Mouse (Mus musculus): Measurements from ENCODE around the gene Rasgef1b. TPM values are rescaled to one million over a fixed set of nuclear protein-coding genes. Genes with fewer than 3 reads are reported as not detected.

The Rasgef1b gene
- polyA plus RNA-seq, 1 experiment from 2014 or later, result 41.6 TPM

DNA sequence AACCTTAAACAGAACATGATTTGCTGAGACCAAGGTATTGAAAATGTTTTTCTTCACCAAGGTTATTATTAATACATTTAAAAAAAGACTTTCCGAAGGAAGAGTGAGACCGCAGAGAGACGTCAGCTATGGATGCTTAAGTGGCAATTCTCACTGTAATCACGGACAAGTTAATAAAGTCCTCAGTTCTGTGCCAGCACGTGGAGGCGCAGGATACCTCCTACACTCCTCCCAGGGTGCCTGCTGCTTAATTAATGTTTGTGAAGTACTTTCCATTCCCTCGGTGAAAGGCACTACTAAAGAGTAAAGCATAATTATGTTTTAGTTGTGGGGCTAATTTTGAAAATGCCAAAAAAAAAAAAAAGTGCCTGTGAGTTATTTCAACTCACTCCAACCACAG lies 284.1 kb downstream of the Rasgef1b start:
- H3K4me1 ChIP-seq (ENCODE audit: control insufficient read depth, insufficient read depth, low read length), result no peaks in the 10 kb centered on the region
- no peak overlapping the region for H3K4me3 ChIP-seq (ENCODE audit: low read depth, low read length)
- 68% methylated on average over 7 of the region's 7 CpGs for WGBS (ENCODE audit: insufficient replicate concordance)
- no peak overlapping the region for H3K9ac ChIP-seq (ENCODE audit: low read depth, low read length)
- H3K27ac ChIP-seq (ENCODE audit: low read depth, low read length), result no peak overlapping the region
- H3K9me3 ChIP-seq (replicated peaks; ENCODE audit: control insufficient read depth, low read length), result no peaks in the 10 kb centered on the region
- no peaks in the 10 kb centered on the region for H3K36me3 ChIP-seq (ENCODE audit: control insufficient read depth, insufficient read depth, low read length)
- no peaks in the 10 kb centered on the region for H3K27me3 ChIP-seq (ENCODE audit: control insufficient read depth, insufficient read depth, low read length)
- no peak for ATAC-seq (replicated peaks; ENCODE audit: insufficient number of reproducible peaks, low FRiP score, low TSS enrichment)
- no peak overlapping the region for H3K4me2 ChIP-seq

DNA sequence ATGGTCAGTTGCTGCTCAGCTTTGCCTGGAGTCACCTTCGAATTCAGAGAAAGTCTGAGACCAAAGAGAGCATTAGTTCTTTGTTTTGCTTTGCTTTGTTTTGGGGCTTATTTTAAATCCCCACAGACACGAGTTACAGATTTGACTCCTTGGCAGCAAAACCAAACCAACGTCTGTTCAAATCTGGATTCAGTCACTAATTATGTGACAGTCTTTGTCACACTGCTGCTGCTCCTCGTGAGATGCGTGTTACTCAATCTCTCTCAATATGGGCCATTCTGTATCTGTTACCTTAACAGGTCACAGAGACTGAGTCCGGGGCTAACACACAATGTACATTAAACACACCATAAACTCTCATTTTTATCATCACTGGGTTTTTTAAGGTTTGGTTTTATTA lies 288.8 kb downstream of the Rasgef1b start:
- H3K4me3 ChIP-seq (ENCODE audit: low read depth, low read length), result no peak overlapping the region

DNA sequence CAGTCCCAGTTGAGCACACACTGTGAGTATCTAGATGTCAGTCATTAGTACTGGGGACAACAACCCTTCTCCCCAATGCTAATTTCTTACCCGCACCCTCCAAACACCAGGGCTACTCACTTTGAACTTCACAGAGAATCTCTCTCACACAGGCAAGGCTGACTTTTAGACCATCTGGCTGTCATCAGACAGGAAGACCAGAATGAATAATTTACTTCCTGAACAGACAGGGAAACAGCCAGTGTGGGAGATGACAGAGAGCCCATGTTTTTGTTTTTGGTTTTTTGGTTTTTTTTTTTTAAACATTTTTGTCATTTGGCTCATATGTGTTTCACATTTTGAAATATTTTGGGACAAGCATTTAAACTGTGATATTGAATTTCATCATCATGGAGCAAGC lies 290.3 kb downstream of the Rasgef1b start:
- Histone ChIP-seq H3K36me3 (ENCODE audit: control insufficient read depth, insufficient read depth, low read length) (no peaks in the 10 kb centered on the region), H3K27me3 (ENCODE audit: control insufficient read depth, insufficient read depth, low read length) (no peaks in the 10 kb centered on the region), H3K4me1 (ENCODE audit: control insufficient read depth, insufficient read depth, low read length) (peaks cover 7% of the 10 kb centered on the region; the same call in 1 of the 2 replicates), H3K4me2 (no peak overlapping the region), H3K4me3 (ENCODE audit: low read depth, low read length) (no peak overlapping the region), H3K9ac (ENCODE audit: low read depth, low read length) (no peak overlapping the region), H3K27ac (ENCODE audit: low read depth, low read length) (no peak overlapping the region), H3K9me3 (replicated peaks; ENCODE audit: control insufficient read depth, low read length) (no peaks in the 10 kb centered on the region)
- ATAC-seq (replicated peaks; ENCODE audit: insufficient number of reproducible peaks, low FRiP score, low TSS enrichment), result no peak
- 50% methylated on average over 1 of the region's 1 CpGs for WGBS (ENCODE audit: insufficient replicate concordance)

More for the DNA sequence above, 288.8 kb downstream of the Rasgef1b start:
- Histone ChIP-seq H3K4me2 (no peak overlapping the region), H3K4me1 (ENCODE audit: control insufficient read depth, insufficient read depth, low read length) (peaks cover 7% of the 10 kb centered on the region; the same call in 1 of the 2 replicates), H3K27ac (ENCODE audit: low read depth, low read length) (no peak overlapping the region), H3K9me3 (replicated peaks; ENCODE audit: control insufficient read depth, low read length) (no peaks in the 10 kb centered on the region), H3K9ac (ENCODE audit: low read depth, low read length) (no peak overlapping the region), H3K36me3 (ENCODE audit: control insufficient read depth, insufficient read depth, low read length) (no peaks in the 10 kb centered on the region), H3K27me3 (ENCODE audit: control insufficient read depth, insufficient read depth, low read length) (no peaks in the 10 kb centered on the region)
- no peak for ATAC-seq (replicated peaks; ENCODE audit: insufficient number of reproducible peaks, low FRiP score, low TSS enrichment)
- WGBS (ENCODE audit: insufficient replicate concordance), result 73% methylated on average over 6 of the region's 6 CpGs

DNA sequence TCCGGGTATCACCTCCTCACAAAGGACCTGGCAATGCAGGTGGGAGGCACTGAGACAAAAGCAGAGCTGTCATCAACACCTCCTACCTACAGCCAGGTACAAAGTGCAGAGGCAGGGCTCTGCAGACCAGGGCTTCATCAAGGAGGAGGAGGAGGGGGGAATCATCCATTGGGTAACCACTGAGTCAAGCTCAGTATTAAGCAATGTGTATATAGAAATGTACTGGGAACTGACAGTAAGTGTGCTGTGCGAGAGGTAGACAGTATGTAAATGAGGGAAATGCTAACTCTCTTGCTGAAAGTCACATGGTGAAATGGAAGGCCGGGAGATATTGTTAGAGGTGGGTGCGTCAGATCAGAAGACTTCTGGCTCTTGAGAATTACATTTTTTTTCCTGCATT lies 294.6 kb downstream of the Rasgef1b start:
- H3K4me1 ChIP-seq (ENCODE audit: control insufficient read depth, insufficient read depth, low read length), result peaks cover 7% of the 10 kb centered on the region; the same call in 1 of the 2 replicates
- H3K27ac ChIP-seq (ENCODE audit: low read depth, low read length), result no peak overlapping the region
- H3K9ac ChIP-seq (ENCODE audit: low read depth, low read length), result no peak overlapping the region
- WGBS (ENCODE audit: insufficient replicate concordance), result 85% methylated on average over 4 of the region's 4 CpGs
- no peaks in the 10 kb centered on the region for H3K27me3 ChIP-seq (ENCODE audit: control insufficient read depth, insufficient read depth, low read length)
- no peaks in the 10 kb centered on the region for H3K9me3 ChIP-seq (replicated peaks; ENCODE audit: control insufficient read depth, low read length)
- H3K36me3 ChIP-seq (ENCODE audit: control insufficient read depth, insufficient read depth, low read length), result no peaks in the 10 kb centered on the region
- no peak overlapping the region for H3K4me3 ChIP-seq (ENCODE audit: low read depth, low read length)
- H3K4me2 ChIP-seq, result no peak overlapping the region
- no peak for ATAC-seq (replicated peaks; ENCODE audit: insufficient number of reproducible peaks, low FRiP score, low TSS enrichment)

DNA sequence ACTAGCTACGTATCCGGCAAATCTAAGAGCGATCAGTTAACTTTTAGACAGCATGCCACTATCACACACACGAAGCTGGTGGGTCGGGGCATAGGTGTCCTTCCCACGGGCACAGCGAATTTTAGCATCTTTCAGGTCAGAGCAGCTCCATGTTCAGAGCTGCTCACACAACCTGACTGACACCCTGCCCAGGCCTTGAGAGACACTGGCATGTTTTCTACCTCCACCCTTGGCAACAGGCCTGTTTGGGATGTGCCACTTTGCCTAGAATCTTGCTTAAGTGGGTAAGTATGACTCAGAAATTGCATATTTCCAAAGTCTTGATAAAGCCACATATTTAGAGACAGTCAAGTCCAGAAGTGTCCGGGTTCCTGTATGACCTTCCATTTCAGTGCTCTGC lies 296.4 kb downstream of the Rasgef1b start:
- Histone ChIP-seq H3K4me2 (no peak overlapping the region), H3K27me3 (ENCODE audit: control insufficient read depth, insufficient read depth, low read length) (no peaks in the 10 kb centered on the region), H3K9ac (ENCODE audit: low read depth, low read length) (no peak overlapping the region), H3K36me3 (ENCODE audit: control insufficient read depth, insufficient read depth, low read length) (no peaks in the 10 kb centered on the region), H3K4me1 (ENCODE audit: control insufficient read depth, insufficient read depth, low read length) (peaks cover 7% of the 10 kb centered on the region; the same call in 1 of the 2 replicates), H3K9me3 (replicated peaks; ENCODE audit: control insufficient read depth, low read length) (no peaks in the 10 kb centered on the region), H3K4me3 (ENCODE audit: low read depth, low read length) (no peak overlapping the region), H3K27ac (ENCODE audit: low read depth, low read length) (no peak overlapping the region)
- no peak for ATAC-seq (replicated peaks; ENCODE audit: insufficient number of reproducible peaks, low FRiP score, low TSS enrichment)
- 92% methylated on average over 8 of the region's 8 CpGs for WGBS (ENCODE audit: insufficient replicate concordance)

DNA sequence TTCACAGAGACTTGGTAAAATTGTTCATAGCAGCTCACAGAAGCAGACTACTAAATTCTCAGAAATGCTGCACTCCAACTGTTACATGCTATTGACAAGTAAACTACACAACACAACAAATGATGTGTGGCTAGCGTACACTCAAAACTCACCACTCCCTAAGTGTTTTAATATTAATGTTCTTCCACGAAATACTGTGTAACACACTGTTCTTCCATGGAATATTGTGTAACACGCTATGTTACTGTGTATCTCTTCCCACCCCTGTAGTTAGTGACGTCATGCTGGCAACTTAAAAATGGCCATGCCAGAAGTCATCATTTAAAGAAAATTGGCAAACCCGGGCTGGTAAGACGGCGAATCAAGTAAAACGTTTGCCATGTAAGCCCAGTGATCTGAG lies 299.6 kb downstream of the Rasgef1b start:
- ATAC-seq (replicated peaks; ENCODE audit: insufficient number of reproducible peaks, low FRiP score, low TSS enrichment), result no peak
- no peak overlapping the region for H3K27ac ChIP-seq (ENCODE audit: low read depth, low read length)
- WGBS (ENCODE audit: insufficient replicate concordance), result 83% methylated on average over 8 of the region's 8 CpGs

DNA sequence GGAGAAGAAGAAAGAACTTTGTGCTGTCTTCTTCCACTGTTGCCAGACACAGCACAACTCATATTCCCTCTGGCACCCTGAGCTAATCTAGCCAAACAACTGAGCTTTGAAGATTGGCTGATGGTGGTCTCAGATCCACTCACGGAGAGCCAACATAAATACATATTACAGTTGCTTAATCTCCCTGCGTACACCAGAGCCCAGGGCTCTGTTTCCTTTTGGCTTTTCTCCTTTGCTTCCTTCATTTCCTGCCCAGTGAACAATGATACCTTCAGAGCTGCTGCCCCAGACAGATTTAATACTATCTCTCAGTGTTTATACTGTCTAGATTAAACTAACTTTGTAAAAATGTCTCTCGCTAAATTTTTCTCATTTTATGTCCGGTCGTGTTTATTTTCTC lies 300.2 kb downstream of the Rasgef1b start:
- no peaks in the 10 kb centered on the region for H3K9me3 ChIP-seq (replicated peaks; ENCODE audit: control insufficient read depth, low read length)
- no peaks in the 10 kb centered on the region for H3K4me1 ChIP-seq (ENCODE audit: control insufficient read depth, insufficient read depth, low read length)
- no peaks in the 10 kb centered on the region for H3K36me3 ChIP-seq (ENCODE audit: control insufficient read depth, insufficient read depth, low read length)
- H3K27me3 ChIP-seq (ENCODE audit: control insufficient read depth, insufficient read depth, low read length), result no peaks in the 10 kb centered on the region
- no peak overlapping the region for H3K27ac ChIP-seq (ENCODE audit: low read depth, low read length)
- 53% methylated on average over 5 of the region's 5 CpGs for WGBS (ENCODE audit: insufficient replicate concordance)
- ATAC-seq (replicated peaks; ENCODE audit: insufficient number of reproducible peaks, low FRiP score, low TSS enrichment), result no peak
- H3K4me3 ChIP-seq (ENCODE audit: low read depth, low read length), result no peak overlapping the region
- H3K4me2 ChIP-seq, result no peak overlapping the region
- H3K9ac ChIP-seq (ENCODE audit: low read depth, low read length), result no peak overlapping the region

More for the DNA sequence above, 299.6 kb downstream of the Rasgef1b start:
- Histone ChIP-seq H3K4me3 (ENCODE audit: low read depth, low read length) (no peak overlapping the region), H3K9me3 (replicated peaks; ENCODE audit: control insufficient read depth, low read length) (no peaks in the 10 kb centered on the region), H3K36me3 (ENCODE audit: control insufficient read depth, insufficient read depth, low read length) (no peaks in the 10 kb centered on the region), H3K4me1 (ENCODE audit: control insufficient read depth, insufficient read depth, low read length) (no peaks in the 10 kb centered on the region), H3K27me3 (ENCODE audit: control insufficient read depth, insufficient read depth, low read length) (no peaks in the 10 kb centered on the region), H3K4me2 (no peak overlapping the region), H3K9ac (ENCODE audit: low read depth, low read length) (no peak overlapping the region)

DNA sequence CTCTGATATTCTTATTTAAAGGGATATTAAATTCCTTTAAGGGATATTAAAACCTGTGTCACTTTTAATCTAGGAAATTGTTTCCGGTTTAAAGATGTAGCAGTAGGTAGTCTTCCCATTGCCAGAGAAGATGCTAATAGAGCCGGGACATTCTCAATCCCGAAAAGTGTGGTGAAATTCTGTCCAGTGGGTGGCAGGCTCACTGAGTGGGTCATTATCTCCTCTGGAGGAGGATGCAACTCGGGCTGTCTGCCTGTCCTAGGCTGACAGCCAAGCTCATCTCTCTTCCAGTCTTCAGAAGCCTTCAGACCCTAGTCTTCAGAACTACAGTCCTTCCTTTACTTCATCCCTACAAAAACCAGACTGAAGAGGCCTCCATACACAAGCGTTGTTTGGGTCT lies 305.6 kb downstream of the Rasgef1b start:
- H3K4me2 ChIP-seq, result no peak overlapping the region
- no peaks in the 10 kb centered on the region for H3K4me1 ChIP-seq (ENCODE audit: control insufficient read depth, insufficient read depth, low read length)
- no peaks in the 10 kb centered on the region for H3K9me3 ChIP-seq (replicated peaks; ENCODE audit: control insufficient read depth, low read length)
- no peaks in the 10 kb centered on the region for H3K36me3 ChIP-seq (ENCODE audit: control insufficient read depth, insufficient read depth, low read length)
- no peak for ATAC-seq (replicated peaks; ENCODE audit: insufficient number of reproducible peaks, low FRiP score, low TSS enrichment)
- WGBS (ENCODE audit: insufficient replicate concordance), result 65% methylated on average over 5 of the region's 5 CpGs
- H3K27me3 ChIP-seq (ENCODE audit: control insufficient read depth, insufficient read depth, low read length), result no peaks in the 10 kb centered on the region
- no peak overlapping the region for H3K4me3 ChIP-seq (ENCODE audit: low read depth, low read length)
- no peak overlapping the region for H3K9ac ChIP-seq (ENCODE audit: low read depth, low read length)
- no peak overlapping the region for H3K27ac ChIP-seq (ENCODE audit: low read depth, low read length)

DNA sequence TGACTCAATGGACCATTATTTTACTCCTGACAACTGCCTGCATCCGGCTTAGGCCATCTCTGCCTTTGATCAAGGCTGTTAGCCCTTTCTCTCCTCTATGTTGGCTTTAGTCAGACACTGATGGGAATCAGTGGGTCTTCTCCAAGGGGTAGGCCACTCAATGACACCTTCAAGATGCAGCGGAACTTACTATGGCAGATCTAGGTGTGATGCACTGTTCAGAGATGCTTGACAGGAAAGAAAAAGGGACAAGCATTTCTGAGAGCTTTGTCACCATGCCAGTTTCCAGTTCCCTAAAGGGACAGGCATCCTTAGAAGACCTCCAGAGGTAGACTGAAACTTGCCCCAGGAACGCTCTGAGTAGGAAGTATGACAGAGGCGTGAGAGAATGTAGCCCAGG lies 306.0 kb downstream of the Rasgef1b start:
- WGBS (ENCODE audit: insufficient replicate concordance), result 91% methylated on average over 4 of the region's 4 CpGs
- H3K9ac ChIP-seq (ENCODE audit: low read depth, low read length), result no peak overlapping the region
- H3K9me3 ChIP-seq (replicated peaks; ENCODE audit: control insufficient read depth, low read length), result no peaks in the 10 kb centered on the region
- no peaks in the 10 kb centered on the region for H3K27me3 ChIP-seq (ENCODE audit: control insufficient read depth, insufficient read depth, low read length)
- no peaks in the 10 kb centered on the region for H3K4me1 ChIP-seq (ENCODE audit: control insufficient read depth, insufficient read depth, low read length)
- H3K36me3 ChIP-seq (ENCODE audit: control insufficient read depth, insufficient read depth, low read length), result no peaks in the 10 kb centered on the region
- H3K4me2 ChIP-seq, result no peak overlapping the region
- no peak overlapping the region for H3K27ac ChIP-seq (ENCODE audit: low read depth, low read length)
- no peak for ATAC-seq (replicated peaks; ENCODE audit: insufficient number of reproducible peaks, low FRiP score, low TSS enrichment)
- H3K4me3 ChIP-seq (ENCODE audit: low read depth, low read length), result no peak overlapping the region
